Mouse (Mus musculus) erythroblast, embryonic 14.5 days (primary cell): Measurements from ENCODE around the gene Ppp1r2.

ENCODE experiments used
- GATA1 ChIP-seq: IDR thresholded peaks from 2 replicates; pipeline ENCODE4 v1.6.1; 2012; ENCODE audit warnings: low read length, inconsistent platforms, mixed read lengths
- TAL1 ChIP-seq: IDR thresholded peaks from 3 replicates; pipeline ENCODE4 v1.6.1; 2012; ENCODE audit warnings: low read length, inconsistent platforms, mixed read lengths

- no peak for TF ChIP-seq TAL1
- no peak for TF ChIP-seq GATA1
These were observed 64.6 kb downstream of the Ppp1r2 start for GRCm38 (mm10) chr16:31210453-31210852.
